ENCODE assay signal across 8 mouse cellular contexts in genomic region chr17:24894061-24894994, GRCm38 (mm10). TPM values are rescaled to one million over a fixed set of nuclear protein-coding genes. Genes with fewer than 3 reads are reported as not detected.
DNase-seq lines count a peak whose midpoint lies in the region; ATAC-seq and TF ChIP-seq lines count a peak whose summit lies in the region.

No protein-coding gene starts in this region.

- H3K4me3 ChIP-seq in gastrocnemius, adult 2 months, result peak overlapping the region; percentile 80
- peak overlapping the region; percentile 86 for H3K4me3 ChIP-seq in embryonic facial prominence, embryonic 12.5 days
- H3K4me3 ChIP-seq in intestine, postnatal 0 days (ENCODE audit: low read depth, low read length), result peak overlapping the region; percentile 85
- H3K4me3 ChIP-seq in neural tube, embryonic 12.5 days, result peak overlapping the region; percentile 94

- no peak for DNase-seq in gastrocnemius, adult 2 months
- no peak for DNase-seq in gastrocnemius, postnatal 25 days
- peak; percentile 27 for DNase-seq in A20 (ENCODE audit: low read depth, low spot score)
- no peak for DNase-seq in cerebellum, postnatal 36 days

- H3K27me3 ChIP-seq in embryonic facial prominence, embryonic 12.5 days, result no peaks in the 10 kb centered on the region
- no peaks in the 10 kb centered on the region for H3K27me3 ChIP-seq in intestine, postnatal 0 days (replicated peaks; ENCODE audit: control insufficient read depth, insufficient read depth, low read length)
- H3K27me3 ChIP-seq in neural tube, embryonic 12.5 days (replicated peaks), result no peaks in the 10 kb centered on the region

- H3K36me3 ChIP-seq in embryonic facial prominence, embryonic 12.5 days, result peaks cover 65% of the 10 kb centered on the region
- peaks cover 54% of the 10 kb centered on the region for H3K36me3 ChIP-seq in intestine, postnatal 0 days (ENCODE audit: control insufficient read depth, insufficient read depth)
- peaks cover 65% of the 10 kb centered on the region for H3K36me3 ChIP-seq in neural tube, embryonic 12.5 days

- H3K4me1 ChIP-seq in embryonic facial prominence, embryonic 12.5 days, result peaks cover 25% of the 10 kb centered on the region
- 0 out of 2 replicates have a peak, but pooled peaks cover 7% of the 10 kb centered on the region for H3K4me1 ChIP-seq in intestine, postnatal 0 days (replicated peaks; ENCODE audit: control insufficient read depth, insufficient read depth, low read length)
- peaks cover 38% of the 10 kb centered on the region for H3K4me1 ChIP-seq in neural tube, embryonic 12.5 days

- 11% methylated on average over 31 of the region's 31 CpGs for WGBS in embryonic facial prominence, embryonic 12.5 days
- 9% methylated on average over 31 of the region's 31 CpGs for WGBS in intestine, postnatal 0 days
- 12% methylated on average over 31 of the region's 31 CpGs for WGBS in neural tube, embryonic 12.5 days

- no peak for ATAC-seq in embryonic facial prominence, embryonic 12.5 days (ENCODE audit: insufficient number of reproducible peaks, insufficient read depth, low FRiP score, low TSS enrichment)
- ATAC-seq in intestine, postnatal 0 days, result peak; percentile 9; the same call in 1 of the 2 replicates
- 0 out of 2 replicates have a peak, but pooled peaks have one; percentile 14 for ATAC-seq in neural tube, embryonic 12.5 days (ENCODE audit: low FRiP score, low read depth)
- no peak for ATAC-seq in inflammation-experienced regulatory T-cells, adult 6 months

- intact Hi-C loops in gastrocnemius, adult 2 months (cut with DNase I), result no loop called here

- no peak for TF ChIP-seq CTCF in gastrocnemius, adult 2 months (IDR thresholded peaks at IDR 0.05)
- TF ChIP-seq CTCF in intestine, postnatal 0 days (IDR thresholded peaks at IDR 0.05; ENCODE audit: low read depth), result peak; percentile 15; the same call in 1 of the 2 replicates

- peak overlapping the region; percentile 96 for H3K27ac ChIP-seq in gastrocnemius, adult 2 months
- H3K27ac ChIP-seq in embryonic facial prominence, embryonic 12.5 days, result peak overlapping the region; percentile 89
- H3K27ac ChIP-seq in intestine, postnatal 0 days (ENCODE audit: low read depth, low read length), result peak overlapping the region; percentile 86; the same call in 1 of the 2 replicates
- H3K27ac ChIP-seq in neural tube, embryonic 12.5 days, result peak overlapping the region; percentile 26; the same call in 1 of the 2 replicates

- H3K9me3 ChIP-seq in embryonic facial prominence, embryonic 12.5 days, result no peaks in the 10 kb centered on the region
- no peaks in the 10 kb centered on the region for H3K9me3 ChIP-seq in intestine, postnatal 0 days (ENCODE audit: control insufficient read depth)
- H3K9me3 ChIP-seq in neural tube, embryonic 12.5 days, result no peaks in the 10 kb centered on the region

- H3K9ac ChIP-seq in embryonic facial prominence, embryonic 12.5 days, result peak overlapping the region; percentile 92
- peak overlapping the region; percentile 88 for H3K9ac ChIP-seq in intestine, postnatal 0 days (ENCODE audit: low read depth, low read length)
- H3K9ac ChIP-seq in neural tube, embryonic 12.5 days, result peak overlapping the region; percentile 87

- peak overlapping the region; percentile 98 for H3K4me2 ChIP-seq in embryonic facial prominence, embryonic 12.5 days (replicated peaks)
- H3K4me2 ChIP-seq in intestine, postnatal 0 days (replicated peaks; ENCODE audit: low read depth), result peak overlapping the region; percentile 94
- peak overlapping the region; percentile 99 for H3K4me2 ChIP-seq in neural tube, embryonic 12.5 days (replicated peaks)

RNA-seq across cellular contexts. Expression of gene Eme2, which starts 0.6 kb away (rescaled TPM):
- total RNA-seq in gastrocnemius, adult 2 months (2021), result 10 to 100 TPM in 1 of 2 experiments, 1 to 10 TPM in 1; 9.3 to 10.9 TPM
- total RNA-seq in gastrocnemius, postnatal 25 days (2021), result 10 to 100 TPM in 1 of 2 experiments, 1 to 10 TPM in 1; 8.8 to 10.4 TPM
- polyA plus RNA-seq in embryonic facial prominence, embryonic 12.5 days (2016; fragmentation: Nextera tagmentation; extraction: Ambion mirVana), result 38.7 and 42.4 TPM in 2 replicates
- 16.7 and 18.5 TPM in 2 replicates for polyA plus RNA-seq in intestine, postnatal 0 days (2015; fragmentation: Nextera tagmentation; extraction: Ambion mirVana)
- polyA plus RNA-seq in neural tube, embryonic 12.5 days (2016; fragmentation: Nextera tagmentation; extraction: Ambion mirVana), result 41.6 and 44.5 TPM in 2 replicates
- 10 to 100 TPM; 16.4 to 26.2 (median 26.1) TPM for polyA plus RNA-seq in inflammation-experienced regulatory T-cells, adult 6 months (2017; shearing (Covaris generic))

RNA-seq across cellular contexts. Expression of gene Mrps34, which starts 0.6 kb away (rescaled TPM):
- total RNA-seq in gastrocnemius, adult 2 months (2021), result 10 to 100 TPM; 75.8 to 95.7 TPM
- 100 to 1,000 TPM in 1 of 2 experiments, 10 to 100 TPM in 1; 85.9 to 105 TPM for total RNA-seq in gastrocnemius, postnatal 25 days (2021)
- 99.6 and 107 TPM in 2 replicates for polyA plus RNA-seq in embryonic facial prominence, embryonic 12.5 days (2016; fragmentation: Nextera tagmentation; extraction: Ambion mirVana)
- 132 and 141 TPM in 2 replicates for polyA plus RNA-seq in intestine, postnatal 0 days (2015; fragmentation: Nextera tagmentation; extraction: Ambion mirVana)
- 89.9 and 98.4 TPM in 2 replicates for polyA plus RNA-seq in neural tube, embryonic 12.5 days (2016; fragmentation: Nextera tagmentation; extraction: Ambion mirVana)
- 10 to 100 TPM; 68.7 to 85.6 (median 71.2) TPM for polyA plus RNA-seq in inflammation-experienced regulatory T-cells, adult 6 months (2017; shearing (Covaris generic))

RNA-seq across cellular contexts. Expression of gene Nme3, which starts 2.0 kb away (rescaled TPM):
- 10 to 100 TPM; 10.2 to 13.1 TPM for total RNA-seq in gastrocnemius, adult 2 months (2021)
- 1 to 10 TPM; 7.7 to 9.8 TPM for total RNA-seq in gastrocnemius, postnatal 25 days (2021)
- 44.8 and 46.1 TPM in 2 replicates for polyA plus RNA-seq in embryonic facial prominence, embryonic 12.5 days (2016; fragmentation: Nextera tagmentation; extraction: Ambion mirVana)
- polyA plus RNA-seq in intestine, postnatal 0 days (2015; fragmentation: Nextera tagmentation; extraction: Ambion mirVana), result 47.4 and 54.4 TPM in 2 replicates
- polyA plus RNA-seq in neural tube, embryonic 12.5 days (2016; fragmentation: Nextera tagmentation; extraction: Ambion mirVana), result 49.7 and 55.1 TPM in 2 replicates
- 10 to 100 TPM; 39.8 to 50.7 (median 45.7) TPM for polyA plus RNA-seq in inflammation-experienced regulatory T-cells, adult 6 months (2017; shearing (Covaris generic))

RNA-seq across cellular contexts. Expression of gene Spsb3, which starts 7.9 kb away (rescaled TPM):
- 10 to 100 TPM; 30.4 to 37.7 TPM for total RNA-seq in gastrocnemius, adult 2 months (2021)
- total RNA-seq in gastrocnemius, postnatal 25 days (2021), result 10 to 100 TPM; 27.8 to 31.5 TPM
- 43.3 and 43.8 TPM in 2 replicates for polyA plus RNA-seq in embryonic facial prominence, embryonic 12.5 days (2016; fragmentation: Nextera tagmentation; extraction: Ambion mirVana)
- 42.3 and 43.4 TPM in 2 replicates for polyA plus RNA-seq in intestine, postnatal 0 days (2015; fragmentation: Nextera tagmentation; extraction: Ambion mirVana)
- 53.1 and 57.7 TPM in 2 replicates for polyA plus RNA-seq in neural tube, embryonic 12.5 days (2016; fragmentation: Nextera tagmentation; extraction: Ambion mirVana)
- polyA plus RNA-seq in inflammation-experienced regulatory T-cells, adult 6 months (2017; shearing (Covaris generic)), result 10 to 100 TPM; 48.5 to 53.2 (median 49.1) TPM

RNA-seq across cellular contexts. Expression of gene Nubp2, which starts 8.2 kb away (rescaled TPM):
- total RNA-seq in gastrocnemius, adult 2 months (2021), result 10 to 100 TPM; 10.5 to 11.3 TPM
- 10 to 100 TPM; 10.2 to 13.1 TPM for total RNA-seq in gastrocnemius, postnatal 25 days (2021)
- polyA plus RNA-seq in embryonic facial prominence, embryonic 12.5 days (2016; fragmentation: Nextera tagmentation; extraction: Ambion mirVana), result 49.7 and 53.6 TPM in 2 replicates
- polyA plus RNA-seq in intestine, postnatal 0 days (2015; fragmentation: Nextera tagmentation; extraction: Ambion mirVana), result 48.0 and 53.5 TPM in 2 replicates
- 75.4 and 75.9 TPM in 2 replicates for polyA plus RNA-seq in neural tube, embryonic 12.5 days (2016; fragmentation: Nextera tagmentation; extraction: Ambion mirVana)
- 100 to 1,000 TPM in 1 of 3 experiments, 10 to 100 TPM in 2; 75.5 to 104 (median 88.6) TPM for polyA plus RNA-seq in inflammation-experienced regulatory T-cells, adult 6 months (2017; shearing (Covaris generic))

Comparison
In these comparisons a context has a peak if more than half of its experiments do, and no peak if none do; other contexts are left out.
1. H3K27ac ChIP-seq: peak in every context shown above with its lines; median percentile 96 in gastrocnemius, adult 2 months; 89 in embryonic facial prominence, embryonic 12.5 days; 86 in intestine, postnatal 0 days; 26 in neural tube, embryonic 12.5 days.
2. ATAC-seq: peak in intestine, postnatal 0 days (single experiment) and neural tube, embryonic 12.5 days (single experiment); none in embryonic facial prominence, embryonic 12.5 days (single experiment) and inflammation-experienced regulatory T-cells, adult 6 months (single experiment).
3. Peak in every context shown above with its lines, with median percentiles within 50 percentile points of each other: H3K4me3 ChIP-seq, H3K4me2 ChIP-seq and H3K9ac ChIP-seq.